Mouse (Mus musculus): ENCODE results near the gene Adamts2.
A peak's percentile ranks its signal among the peaks of the same experiment; 100 is the strongest.

The Adamts2 gene

DNA sequence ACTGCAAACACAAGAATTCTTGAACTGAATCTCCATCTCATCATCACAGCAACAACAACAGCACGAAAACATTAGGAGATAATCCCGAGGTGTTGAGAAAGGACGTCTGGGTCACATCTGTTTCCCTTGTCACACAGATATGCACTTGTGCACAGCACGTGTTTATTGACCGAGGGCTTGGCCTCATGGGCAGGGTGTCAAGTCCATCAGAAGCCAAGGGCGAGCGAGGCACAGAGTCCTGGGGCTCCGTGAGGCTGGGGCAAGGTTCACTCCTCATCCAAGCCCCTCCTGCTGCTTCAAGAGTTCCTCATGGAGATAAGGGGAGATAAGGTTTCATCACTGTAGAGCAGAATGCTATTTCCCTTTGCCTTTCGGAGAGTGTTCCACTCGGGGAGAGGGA is 137.6 kb downstream of the Adamts2 start:
- DNase-seq, result no peak

DNA sequence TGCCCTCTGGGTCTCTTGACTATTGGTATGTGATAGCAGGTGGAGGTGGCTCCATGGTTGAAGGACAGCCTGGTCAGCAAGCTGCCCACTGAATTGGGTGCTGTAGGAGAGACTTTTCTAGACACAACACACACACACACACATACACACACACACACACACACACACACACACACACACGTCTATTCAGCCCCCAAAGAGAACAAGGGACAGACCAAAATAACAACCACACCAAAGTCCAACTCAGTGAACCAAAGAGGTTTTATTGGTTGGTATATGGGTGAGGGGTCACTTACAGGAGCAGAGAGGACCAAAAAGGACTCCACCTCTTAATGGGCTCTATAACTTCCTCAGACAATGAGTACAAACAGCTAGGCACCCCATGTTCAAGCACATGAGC is 140.3 kb downstream of the Adamts2 start:
- no peak for DNase-seq

DNA sequence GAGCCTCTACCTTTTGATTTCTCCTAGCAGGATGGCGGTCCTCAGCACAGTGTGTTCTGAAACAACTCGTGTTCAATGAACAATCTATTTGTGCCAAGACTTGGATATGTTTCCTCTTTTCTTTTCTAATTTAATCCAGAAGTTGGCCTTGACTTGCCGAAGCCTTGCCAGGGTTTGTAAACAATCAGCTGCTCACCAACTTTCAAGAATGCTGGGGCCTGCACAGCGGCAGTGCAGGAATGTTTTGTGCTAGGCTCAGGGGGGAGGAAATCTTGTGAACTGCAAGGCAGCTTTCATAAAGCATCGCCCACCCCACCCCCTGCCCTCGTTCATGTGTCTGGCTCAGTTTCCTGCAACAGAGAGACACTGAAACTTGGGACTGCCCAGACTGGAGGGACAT is 143.1 kb downstream of the Adamts2 start:
- DNase-seq, result peak; percentile 81

DNA sequence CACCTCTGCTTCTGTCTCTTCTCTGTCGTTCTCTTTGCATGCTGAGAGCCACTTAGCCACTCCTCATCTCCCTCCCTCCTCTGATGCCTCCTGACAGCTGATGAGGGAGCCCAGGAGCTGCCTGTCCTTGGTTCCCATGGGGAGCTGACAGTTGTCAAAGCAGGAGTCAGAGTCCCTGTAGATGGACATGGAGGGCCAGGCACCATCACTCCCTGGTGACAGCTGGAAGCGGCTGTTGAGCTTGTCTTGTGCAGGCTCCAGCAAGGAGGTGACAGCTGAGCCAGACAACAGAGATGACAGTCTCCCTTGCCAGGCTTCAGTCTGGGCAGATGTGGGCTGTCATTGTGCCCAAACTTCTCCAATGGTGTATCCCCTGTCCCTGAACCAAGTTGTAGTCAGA is 144.6 kb downstream of the Adamts2 start:
- DNase-seq, result peak; percentile 78

DNA sequence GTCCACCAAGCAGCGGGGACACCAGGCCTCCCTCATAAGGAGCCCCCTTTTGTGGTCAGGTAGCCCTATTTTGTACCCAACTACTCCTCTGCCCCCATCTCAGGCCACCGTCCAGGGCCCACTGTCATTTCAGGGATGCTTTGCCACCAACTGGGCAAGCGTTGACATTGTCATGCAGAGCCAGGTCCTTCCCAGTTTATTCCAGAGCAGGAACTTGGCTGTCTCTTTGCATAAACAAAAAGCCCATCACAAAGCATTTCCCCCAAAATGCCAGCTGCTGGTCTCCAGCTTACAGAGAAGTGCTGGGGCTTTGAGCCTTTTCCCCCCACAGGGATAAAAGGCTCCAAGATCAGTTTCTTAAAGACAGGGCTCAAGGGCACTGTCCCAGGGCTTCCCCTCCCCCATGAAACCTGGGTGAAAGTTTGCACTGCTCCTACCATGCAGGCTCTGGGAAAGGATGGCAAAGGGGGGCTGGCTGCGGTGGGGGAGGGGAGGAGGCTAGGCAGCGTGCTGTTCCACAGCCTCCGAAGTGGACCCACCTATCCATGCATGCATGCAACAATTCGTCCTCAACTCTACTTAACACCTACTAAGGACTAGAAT is 149.2 kb downstream of the Adamts2 start:
- DNase-seq, result no peak

DNA sequence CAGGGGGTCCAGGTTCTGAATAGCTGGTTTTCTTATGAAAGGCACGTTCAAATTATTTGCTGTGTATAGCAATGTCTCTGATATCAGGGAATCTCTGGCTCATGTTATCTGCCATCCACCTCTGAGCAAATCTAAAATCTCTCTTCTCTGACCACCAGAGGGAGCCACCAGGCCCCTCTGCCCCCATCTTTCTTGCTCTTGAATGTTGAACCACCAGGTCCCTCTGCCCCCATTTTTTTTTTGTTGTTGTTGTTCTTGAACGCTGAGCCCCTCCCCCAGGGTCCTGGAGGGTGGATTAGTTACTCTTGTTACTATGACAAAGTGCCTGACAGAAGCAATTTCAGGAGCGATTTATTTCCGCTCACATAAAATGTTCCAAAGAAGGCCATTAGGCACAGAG is 155.9 kb downstream of the Adamts2 start:
- DNase-seq, result no peak

DNA sequence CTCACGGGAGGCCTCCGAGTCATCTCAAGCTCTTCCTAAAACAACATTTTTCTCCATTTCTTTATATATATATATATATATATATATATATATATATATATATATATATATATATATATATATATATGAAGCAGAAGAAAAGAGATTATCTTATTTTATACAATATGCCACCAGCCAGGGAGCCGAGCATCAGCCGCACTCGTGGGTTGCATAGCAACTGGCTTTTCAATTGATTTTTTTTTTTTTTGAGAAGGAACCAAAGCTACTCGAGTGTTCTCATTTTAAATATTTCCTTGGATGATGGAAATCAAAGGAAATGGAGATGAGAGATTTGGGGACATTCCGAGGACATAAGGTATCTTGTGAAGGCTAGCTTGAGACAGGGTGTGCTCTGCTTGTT is 164.6 kb downstream of the Adamts2 start:
- no peak for DNase-seq

DNA sequence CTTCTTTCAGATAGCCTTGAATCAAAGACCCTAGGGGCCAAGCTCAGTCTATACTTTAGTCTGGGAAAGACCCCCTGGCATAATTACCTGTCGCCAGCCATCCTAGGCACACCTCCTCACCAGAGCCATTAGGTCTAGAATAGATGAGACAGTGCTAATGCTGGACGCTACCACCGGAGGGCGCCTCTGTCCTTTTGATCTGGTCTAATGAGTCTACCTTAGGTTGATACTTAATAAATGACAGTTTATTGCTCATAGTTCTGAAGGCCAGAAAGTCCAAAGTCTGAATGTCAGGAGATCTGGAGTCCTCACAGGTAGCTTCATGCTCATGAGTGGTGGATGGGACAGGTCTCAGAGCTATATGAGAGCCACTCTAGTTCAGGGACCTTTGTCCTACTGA is 165.2 kb downstream of the Adamts2 start:
- DNase-seq, result peak; percentile 41

DNA sequence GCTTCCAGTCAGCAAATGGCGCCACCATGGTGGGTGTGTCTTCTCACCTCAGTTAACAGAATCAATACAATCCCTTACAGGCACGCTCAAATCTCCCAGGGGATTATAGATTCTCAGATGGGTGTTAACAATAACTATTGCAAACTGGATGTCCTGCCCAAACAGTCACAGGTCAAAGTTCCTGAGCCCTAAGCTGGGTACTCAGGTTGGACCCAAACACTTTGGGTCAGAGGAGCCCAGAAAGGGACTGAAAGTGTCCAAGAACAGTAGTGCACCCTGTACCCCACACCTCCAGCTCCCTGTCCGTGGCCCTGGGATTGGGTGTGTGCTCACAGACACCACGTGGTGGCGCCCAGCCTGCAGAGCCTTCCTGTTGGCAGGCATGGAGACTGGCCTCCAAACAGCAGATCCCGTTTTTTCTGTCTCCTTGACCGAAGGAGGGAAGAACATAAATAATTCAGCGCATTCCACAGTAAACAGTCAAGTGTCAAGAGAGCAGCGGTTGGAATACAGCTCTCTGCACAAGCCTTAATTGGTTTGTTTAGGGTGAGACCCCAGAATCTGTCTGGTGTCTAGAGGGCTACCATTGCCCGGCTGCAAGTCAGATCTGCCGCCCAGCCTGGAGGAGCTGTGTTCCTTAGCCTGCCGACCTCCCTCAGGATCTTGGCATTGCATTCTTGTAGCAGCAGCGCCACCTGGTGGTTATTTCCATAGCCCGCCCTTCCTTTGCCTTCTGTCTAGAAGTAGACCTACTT is 167.3 kb downstream of the Adamts2 start:
- DNase-seq, result peak; percentile 93

DNA sequence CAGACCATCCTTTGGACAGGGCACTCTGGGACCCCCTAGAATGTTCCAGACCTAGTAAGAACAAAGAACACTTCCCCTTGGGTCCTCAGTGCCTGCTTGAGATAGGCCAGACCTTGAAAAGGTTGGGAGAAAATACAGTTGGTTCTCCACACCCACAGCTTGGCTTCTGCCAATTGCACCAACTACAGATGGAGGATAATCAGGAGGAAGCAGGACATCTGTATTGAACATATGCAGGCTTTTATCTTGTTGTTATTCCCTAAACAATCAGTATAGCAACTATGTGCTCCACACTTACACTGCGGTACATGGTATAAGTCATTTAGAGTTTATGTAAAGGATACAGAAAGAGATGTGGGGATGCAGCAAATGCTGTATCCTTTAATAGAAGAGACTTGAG is 169.1 kb downstream of the Adamts2 start:
- no peak for DNase-seq

DNA sequence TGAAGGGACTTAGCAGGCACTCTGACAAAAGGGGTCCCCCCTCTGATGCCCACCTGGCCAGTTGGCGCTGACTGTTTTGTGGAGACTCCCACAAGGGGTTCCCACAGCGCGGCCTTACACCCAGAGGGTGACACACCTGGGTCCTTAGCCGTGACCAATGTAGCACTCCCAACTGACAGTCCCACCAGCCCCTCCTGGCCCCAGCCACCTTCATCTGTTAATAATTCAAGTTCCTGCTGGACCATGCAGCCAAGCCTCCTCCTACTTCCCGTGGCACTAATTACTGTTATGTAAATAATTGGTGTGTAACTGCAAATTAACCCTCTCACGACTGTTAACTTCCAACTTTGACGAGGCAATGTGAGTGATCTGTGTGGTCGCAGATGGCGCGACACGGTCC is 195.8 kb downstream of the Adamts2 start:
- no peak for DNase-seq

DNA sequence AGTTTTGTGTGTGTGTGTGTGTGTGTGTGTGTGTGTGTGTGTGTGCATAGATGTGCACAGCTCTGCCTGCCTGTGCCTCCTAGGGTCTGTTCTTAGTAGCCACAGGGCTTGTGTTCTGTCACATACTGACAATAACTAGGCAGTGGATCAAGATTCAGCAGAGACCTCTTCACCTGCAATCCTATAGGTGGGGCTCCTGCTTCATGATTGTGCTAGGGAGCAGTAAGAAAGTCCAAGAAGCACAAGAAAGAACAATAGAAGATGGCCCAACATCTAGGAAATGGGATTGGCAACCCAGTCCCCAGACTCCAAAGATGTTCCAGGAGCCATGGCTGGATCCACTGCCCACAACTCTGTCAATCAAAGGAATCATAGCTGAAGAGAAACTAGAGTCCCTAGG is 197.0 kb downstream of the Adamts2 start:
- DNase-seq, result no peak

DNA sequence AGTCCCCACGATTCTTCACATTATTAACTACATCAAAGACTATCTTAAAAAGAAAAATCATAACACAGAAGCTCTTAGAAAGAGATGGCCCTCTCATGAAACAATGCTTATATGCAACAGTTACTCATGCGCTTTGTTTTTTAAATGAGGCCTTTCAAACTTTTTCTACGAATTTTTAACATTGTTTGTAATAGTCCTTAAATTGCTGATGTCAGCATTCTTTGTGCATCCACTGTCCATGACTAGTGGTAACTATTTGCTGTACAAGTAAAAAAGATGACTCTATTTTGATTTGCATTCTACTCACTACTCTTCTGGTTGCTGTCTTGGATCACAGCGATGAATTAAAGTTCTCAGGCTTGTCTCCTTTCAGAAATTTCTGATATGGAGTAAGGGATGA is 212.3 kb downstream of the Adamts2 start:
- DNase-seq, result no peak

DNA sequence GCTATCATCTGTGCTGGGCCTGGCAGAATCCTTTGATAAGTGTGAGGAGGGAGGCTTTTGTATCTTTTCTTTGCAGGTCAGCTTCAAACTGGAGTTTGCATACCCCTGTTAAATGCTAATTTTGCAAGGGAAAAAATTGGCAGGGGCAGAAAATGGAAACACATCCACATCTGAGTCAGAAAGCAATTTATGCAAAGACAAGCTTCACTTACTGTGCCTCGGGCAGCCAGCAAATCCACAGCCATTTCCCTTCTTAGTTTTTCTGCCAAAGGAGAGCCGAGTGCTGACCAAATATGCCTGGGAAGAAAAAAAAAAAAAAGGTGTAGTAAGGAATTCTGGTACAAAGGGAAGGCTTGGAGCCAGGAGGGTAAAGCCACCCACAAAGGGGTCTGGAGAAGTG is 224.3 kb downstream of the Adamts2 start:
- DNase-seq, result no peak

DNA sequence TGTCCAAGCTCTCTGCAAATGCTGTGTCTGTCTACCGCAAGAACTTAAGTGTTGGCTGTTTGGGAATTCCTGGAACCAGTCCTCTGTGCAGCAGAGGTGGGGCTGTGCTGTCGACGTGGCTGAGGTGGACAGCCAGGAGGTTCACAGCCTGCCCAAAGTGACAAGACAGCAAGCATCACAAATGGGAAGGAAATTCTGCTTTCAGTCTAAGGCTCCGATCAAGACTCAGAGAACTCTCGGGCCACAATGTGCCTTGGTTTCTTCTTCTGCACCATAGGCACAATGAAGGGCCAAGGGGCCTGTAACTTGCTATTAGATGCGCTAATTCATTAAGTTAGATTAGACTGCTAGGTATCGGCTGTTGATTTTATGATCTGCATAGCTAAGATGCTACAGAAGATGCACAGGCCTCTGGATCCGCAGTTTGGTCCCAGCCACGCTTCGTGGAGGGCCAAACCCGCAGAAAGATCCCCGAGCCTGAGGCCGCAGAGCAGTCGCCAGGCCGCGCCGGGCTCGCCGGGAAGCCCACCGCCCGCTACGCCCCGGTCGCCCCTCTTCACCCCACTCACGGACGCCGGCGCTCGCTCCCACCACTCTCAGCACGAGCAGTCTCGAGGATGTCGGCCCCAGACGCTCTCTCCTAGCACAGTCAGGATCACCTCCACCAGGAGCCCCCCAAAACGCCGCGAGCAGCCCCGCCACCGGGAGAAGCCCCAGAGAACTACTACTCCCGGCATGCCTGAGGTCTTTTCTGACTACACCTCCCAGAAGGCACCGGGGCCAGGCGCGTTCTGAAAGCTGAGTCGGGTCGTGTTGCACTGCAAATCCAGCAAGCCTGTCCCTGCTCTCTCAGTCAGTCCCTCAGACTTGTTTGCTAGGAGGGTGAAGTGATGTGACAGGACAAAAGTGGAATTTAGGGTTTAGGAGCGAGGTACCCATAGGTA is 225.4 kb downstream of the Adamts2 start, which contains the start of gene Zfp354c:
Zfp354c (minus strand) TSS at position 715 of the 944 bp plus-strand sequence.
- DNase-seq, result peak; percentile 90

DNA sequence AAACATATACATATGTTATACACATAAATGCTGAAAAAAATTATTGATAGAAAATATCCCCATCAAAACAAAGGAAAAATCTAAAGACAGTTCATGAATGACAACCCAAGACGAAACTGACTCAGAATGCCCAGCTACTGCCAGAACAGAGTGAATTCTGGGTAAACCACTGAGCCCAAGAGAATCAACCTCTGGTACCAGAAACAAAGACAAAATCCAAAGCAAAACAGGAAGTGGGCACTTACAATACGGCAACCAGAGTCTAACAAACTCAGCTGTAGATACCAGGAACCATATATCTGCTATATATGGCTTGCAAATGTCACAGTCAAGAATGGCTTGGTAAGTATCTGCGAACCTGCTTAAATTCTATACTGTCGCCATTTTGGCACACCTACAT is 233.8 kb downstream of the Adamts2 start:
- no peak for DNase-seq

DNA sequence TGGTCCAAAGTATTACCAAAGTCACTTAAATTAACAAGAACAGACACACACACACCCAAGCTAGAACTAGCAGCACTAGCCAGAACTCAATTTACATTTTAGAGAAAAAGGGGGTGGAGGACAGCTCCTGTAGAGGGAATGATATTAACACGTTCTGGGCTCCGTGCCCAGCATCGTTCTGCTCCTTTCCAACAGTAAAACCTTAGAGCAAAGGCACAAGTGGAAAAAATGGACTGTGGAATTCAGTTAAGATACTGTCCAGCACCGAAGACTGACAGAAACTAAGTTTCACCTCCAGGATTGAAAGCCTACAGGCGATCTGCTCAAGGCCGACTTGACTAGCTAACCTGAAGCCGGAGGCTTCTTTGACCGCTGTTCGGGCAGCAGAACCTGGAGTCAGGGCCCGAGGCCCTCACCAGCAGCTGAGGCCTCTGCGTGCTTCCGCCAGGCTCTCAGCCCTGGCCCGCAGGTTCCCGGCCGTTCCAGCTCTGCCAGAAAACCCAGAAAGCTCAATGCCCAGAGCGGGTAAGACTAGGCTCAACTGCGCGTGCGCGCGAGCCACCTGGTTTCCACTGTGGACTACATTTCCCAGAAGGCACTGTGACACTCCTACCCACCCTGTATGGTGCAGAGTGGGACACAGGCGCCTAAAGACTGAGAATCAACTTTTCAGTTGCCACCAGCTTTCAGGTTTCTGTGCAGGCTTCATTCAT is 239.3 kb downstream of the Adamts2 start, which contains the start of gene Zfp879:
Zfp879 (minus strand) TSS at position 530 of the 713 bp plus-strand sequence.
- DNase-seq, result peak; percentile 91

DNA sequence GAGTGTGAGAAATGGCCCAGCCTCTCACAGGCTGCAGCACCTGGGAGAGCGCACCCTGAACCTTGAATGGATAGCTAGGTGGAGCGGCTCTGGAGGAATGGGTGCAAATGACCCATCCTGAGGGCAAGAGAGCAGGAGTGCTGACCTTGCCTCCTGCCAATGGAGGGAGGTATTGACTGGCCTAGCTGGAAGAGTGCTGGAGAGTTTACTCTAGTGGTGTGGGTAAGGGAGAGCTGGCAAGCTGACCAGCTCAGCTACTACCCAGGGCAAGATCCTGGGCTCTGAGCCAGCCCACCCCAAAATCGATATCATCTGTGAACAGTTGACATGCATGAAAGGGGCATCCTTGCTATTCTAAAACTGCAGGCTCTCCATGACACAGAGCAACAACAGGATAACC is 244.1 kb downstream of the Adamts2 start:
- no peak for DNase-seq

DNA sequence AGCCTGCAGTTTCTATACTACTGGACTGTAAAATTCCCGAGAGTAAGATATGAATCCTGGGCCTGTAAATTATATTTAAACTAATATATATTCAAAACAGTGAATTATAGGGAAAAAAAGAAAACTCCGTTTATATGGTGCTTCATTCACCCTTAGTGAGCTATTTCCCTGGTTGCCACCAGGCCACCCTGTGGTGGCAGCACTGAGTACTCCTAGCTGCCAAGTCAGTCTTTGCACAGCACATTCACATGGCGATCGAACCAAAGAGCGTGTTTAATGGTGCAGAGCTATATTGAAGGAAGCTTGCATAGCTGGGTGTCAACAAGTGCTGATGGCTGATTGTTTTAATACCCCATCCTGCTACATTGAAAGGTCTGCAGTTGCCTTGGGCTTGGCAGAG is 245.2 kb downstream of the Adamts2 start:
- DNase-seq, result no peak

DNA sequence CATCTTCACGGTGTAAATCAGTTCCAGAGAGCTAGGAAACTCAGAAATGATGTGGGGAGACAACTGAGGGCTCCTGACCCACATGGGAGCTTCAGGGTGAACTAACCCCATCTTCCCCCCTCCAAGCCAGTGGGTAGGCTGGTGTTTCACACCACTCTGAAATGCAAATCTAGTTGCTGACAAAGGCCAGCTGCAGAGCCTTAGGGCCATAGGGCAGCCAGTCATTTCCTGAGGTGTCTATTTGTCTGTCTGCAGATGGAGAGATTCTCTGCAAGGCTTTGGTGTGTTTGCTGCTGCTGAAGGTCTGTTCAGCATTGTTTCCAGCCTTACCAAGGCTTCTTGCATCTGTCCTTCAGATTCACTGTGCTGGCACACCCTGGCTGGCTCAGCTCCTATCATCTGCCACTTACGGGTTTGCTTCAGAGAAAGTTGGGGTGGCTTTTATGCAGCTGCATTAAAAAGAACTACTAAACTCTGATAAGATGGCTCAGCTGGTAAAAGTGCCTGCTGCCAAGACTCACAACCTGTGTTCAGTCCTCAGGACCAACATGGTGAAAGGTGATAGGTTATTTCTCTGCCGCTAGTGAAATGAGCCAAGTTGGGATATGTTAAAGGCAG is 246.7 kb downstream of the Adamts2 start:
- DNase-seq, result no peak

DNA sequence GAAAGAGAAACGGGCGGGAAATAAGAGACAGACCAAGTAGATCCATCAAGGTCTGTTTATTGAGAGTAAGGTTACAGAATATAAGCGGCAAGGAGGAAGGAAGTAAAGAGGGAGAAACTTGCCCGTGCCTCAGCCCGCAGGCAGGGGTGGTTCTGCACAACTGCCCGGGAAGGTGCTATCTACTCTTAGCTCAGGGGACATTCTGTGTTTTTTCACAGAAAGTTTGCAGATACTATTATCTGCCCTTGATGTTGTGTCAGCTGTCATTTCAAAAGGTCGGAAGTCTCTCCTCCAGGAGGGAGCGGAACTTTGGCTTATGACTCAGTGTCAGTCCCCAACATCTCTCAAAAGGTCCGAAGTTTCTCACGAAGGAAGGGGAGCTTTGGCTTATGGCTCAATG is 247.4 kb downstream of the Adamts2 start:
- DNase-seq, result no peak

DNA sequence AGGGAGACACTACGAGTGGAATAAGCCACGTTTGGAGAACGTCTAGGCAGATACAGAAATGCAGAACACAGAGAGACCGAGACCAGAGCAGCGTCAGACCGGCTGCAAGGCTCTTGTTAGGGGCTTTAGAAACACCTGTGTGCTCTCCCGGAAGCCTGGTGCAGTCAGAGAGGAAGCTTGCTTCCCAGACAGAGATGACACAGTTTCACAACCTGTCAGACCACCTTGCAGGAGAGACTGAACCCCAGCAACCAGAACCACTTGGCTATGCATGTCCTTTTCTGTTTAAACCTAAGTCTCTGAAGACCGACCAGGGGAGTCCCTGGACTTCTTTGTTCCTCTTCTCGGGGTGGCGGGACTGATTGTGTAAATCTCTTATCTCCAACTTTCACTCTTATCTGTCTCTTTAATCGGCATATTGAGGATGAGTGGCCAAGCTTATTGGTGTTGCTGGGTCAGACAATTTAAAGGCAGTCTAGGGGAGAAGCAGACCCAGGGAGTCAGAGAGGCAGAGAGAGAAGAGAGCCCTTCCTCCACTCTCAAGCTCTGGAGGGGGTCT is 248.4 kb downstream of the Adamts2 start, which contains the start of gene Grm6:
Grm6 (plus strand) TSS at position 509 of the 559 bp plus-strand sequence.
- no peak for DNase-seq
